Mouse (Mus musculus) thymus, postnatal 25 days (tissue): ENCODE data around the gene Slc35b1.
"Not testable (repeated sequence)": the region's sequence is repeated elsewhere in the genome, so short reads cannot be mapped to it uniquely, and the experiment has no call there.

Source experiments
- DNase-seq: peaks from one replicate; pipeline ENCODE4 v3.0.0; 2022

Gene Slc35b1

DNA sequence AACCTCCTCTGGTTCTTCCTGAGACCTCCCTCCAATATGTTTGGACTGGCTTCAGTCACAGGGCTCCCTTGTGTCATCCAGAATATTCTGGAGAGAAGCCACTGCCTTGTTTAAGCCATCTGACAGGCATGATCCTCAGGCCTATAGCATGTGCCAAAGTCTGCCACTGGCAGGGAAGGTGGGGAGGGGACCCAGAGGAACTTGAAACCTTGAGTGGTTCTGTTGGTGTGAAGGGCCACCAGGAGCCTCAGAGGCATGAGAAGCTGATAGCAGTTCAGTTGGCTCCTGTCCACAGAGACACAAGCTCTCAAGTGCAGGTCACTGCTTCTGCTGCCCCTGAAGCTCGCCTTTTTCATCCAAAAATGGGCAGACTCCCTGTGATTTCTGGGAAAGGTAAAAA lies 12.1 kb downstream of the Slc35b1 start:
- DNase-seq, result no peak

DNA sequence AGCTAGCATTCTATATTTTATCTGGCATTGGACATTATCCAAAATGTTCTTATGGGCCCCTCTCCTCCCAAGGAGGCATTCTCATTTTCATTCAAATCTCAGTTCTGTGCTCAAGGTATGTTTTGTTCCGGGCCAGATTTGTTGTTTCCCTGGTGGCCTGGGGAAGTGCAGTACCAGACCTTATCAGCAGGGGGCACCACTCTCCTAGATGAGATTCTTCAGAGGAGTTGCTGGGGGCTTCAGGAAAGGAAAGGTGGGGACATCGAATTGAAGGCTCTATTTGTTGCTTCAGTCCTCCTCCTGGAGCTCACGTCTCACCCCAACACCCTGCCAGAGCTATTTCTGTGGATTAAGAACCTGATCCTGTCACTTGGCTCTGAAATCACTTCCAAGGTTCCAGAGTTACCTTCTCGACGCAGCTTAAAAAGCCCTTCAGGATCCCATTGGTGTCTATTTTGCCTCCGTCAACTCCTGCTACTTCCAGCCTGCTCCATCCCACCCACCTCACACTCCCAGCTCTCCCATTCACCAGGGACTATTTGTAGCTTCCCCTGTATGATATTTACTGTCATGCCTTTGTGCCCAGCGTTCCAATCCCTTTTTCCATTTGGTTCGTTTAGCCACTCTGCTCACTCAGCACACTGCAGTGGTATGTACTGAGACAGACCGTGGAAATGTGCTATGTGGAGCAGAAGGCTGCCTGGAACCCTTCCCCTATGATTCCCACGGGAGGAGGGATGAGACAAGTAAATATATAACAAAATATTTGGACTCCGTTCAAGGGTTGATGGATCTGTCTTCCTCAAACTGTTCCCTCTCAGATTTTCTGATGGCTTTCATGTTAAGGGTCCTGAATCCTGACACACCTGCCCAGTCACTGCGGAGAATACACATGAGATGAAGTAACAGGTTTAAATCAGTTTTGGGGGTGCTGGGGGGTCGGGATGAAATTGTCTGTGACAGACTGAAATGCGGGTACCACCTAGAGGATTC lies 13.6 kb downstream of the Slc35b1 start:
- DNase-seq, result peak; percentile 80

DNA sequence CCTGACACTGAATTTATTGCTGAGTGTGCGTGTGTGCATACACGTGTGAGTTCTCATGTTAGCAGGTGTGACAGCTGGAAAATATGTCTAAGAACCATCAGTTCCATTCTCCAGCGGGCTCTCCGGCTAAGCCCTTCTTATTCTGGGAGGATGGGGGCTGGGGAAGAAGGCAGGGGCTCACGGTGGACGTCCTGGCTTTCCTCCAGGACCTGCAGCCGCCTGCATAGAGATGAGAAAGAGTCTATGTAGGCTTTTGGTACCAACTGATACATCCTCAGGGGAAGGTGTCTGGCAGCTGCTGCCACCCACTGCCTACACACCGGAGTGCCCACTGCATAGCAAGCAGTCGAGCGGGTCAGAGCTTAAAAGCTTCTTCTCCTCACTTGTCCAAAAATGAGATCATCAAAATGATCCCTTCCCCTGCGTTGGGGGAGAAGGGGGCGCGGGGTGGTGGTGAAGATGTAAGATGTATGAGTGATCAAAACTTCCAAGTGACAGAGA lies 15.1 kb downstream of the Slc35b1 start:
- DNase-seq, result no peak

DNA sequence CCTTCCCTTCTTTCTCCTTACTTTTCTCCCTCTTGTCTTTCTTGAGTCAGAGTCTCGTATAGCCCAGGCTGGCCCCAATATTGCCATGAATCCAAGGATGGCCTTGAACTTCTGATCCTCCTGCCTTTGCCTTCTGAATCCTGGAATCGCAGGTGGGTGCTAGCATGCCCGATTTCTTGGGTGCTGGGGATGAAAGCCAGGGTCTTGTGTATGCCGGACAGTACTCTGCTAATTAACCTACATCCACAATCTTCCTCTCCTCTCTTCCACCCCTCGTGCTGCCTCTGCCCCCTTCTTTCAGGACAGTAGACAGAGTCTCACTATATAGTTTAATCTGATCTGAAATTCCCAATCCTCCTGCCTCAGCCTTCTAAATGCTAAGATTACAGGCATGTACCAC lies 17.1 kb downstream of the Slc35b1 start:
- no peak for DNase-seq

DNA sequence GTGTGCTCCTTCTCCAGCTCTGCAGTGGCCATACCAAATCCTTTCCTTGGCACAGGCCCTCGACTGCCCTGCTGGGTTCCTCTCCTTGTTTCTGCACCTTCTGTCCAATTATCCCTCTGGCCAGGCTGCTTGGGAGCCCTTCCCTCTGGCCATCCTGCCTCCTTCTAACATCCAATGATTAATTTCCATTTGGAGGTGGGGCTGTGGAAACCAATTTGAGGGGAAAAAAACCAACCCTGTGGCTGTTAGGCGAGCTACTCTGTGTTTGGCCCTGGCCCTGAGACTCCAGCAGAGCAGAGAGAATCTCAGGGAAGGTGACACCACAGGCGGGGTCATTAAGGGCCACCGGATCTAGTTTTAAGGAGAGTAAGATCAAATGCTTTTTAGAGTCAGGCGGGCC lies 17.7 kb downstream of the Slc35b1 start:
- no peak for DNase-seq

DNA sequence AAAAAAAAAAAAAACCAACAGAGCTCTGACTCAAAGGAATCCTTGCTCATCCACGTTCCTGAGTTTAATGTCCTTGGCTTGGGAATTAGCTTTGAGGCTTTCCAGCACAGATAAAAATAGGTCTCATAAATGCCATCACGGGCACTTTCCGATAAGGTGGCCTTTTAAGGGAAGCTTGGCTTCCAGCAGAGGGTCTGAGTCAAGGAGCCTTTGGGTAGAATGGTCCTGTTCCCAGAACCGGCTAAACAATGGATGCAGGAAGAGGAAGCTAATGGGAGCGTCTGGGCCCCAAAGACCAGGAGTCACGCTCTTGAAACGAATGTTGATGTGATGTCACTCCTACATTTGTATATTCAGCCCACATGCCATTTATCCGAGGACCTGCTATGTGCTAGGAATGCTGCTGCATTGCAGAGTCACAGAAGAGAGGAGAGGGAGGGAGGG lies 18.2 kb downstream of the Slc35b1 start:
- DNase-seq, result no peak

DNA sequence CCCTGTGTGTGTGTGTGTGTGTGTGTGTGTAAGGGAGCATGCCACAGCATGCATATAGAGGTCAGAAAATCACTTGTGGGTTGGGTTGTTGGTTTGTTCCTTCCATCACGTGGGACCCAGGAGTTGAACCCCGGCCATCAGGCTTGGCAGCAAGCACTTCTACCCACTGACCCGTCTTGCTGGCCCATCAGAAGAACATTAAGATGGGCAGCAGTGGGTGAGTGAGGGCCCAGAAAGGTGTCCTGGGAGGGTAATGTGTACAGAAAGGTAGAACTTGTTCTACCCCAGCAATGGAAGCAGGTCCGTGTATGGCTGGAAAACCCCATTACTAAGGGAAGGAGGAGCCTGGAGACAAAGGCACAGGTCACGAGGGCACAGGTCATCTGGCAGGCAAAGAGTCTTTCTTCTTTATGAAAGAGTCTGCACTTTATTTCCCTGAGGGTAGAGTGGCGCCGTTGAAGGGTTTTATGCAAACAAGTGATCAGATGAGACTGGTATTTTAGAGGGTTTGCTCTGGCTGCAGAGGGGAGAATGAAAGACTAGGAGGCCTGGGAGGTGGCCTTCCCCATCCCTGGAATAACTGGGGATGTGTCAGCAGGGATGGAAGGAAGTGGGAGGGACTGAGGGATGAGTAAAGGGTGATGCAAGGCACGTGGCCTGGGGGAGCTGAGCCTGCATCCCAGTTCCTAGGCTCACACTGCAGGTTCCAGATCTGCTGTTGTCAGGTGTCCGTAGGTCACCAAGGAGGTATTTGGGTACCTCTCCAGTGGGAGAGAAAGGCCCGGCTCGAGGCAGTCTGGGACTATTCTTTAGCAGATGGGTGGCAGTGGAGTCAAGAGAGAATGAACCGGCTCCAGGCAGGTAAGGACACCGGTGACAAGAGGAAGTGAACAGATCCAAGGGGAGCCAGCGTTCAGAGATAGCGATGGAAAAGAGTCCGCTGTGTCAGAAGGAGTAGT lies 19.2 kb downstream of the Slc35b1 start:
- no peak for DNase-seq

DNA sequence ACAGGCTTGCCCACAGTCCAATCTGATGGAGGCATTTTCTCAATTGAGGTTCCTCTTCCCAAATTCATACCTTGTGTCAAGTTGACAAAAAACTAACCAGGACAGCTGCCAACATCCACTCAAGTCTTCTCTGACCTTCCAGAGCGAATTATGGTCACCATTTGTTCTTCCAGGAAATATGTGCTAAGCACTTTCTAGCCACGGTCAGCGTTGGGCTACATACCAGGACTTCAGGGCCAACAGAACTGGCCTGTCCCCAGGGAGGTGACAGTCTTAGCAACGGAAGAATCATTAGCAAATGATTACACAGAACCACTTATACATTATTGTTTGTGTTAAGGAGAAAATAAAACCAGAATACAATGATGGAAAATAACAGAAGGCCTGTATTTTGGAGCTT lies 21.3 kb downstream of the Slc35b1 start:
- no peak for DNase-seq

DNA sequence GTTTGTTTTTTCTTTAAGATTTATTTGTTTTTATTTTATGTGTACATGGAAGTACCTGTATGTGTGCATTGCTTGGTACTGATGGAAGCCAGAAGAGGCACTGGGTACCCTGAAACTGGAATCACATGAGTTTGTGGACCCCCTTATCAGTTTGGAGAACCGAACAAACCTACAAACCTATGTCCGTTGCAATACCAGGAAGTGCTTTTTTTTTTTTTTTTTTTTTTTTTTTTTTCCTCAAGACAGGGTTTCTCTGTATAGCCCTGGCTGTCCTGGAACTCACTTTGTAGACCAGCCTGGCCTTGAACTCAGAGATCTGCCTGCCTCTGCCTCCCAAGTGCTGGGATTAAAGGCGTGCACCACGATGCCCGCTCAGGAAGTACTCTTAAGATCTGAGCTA lies 21.9 kb downstream of the Slc35b1 start:
- DNase-seq, result not testable (repeated sequence)

DNA sequence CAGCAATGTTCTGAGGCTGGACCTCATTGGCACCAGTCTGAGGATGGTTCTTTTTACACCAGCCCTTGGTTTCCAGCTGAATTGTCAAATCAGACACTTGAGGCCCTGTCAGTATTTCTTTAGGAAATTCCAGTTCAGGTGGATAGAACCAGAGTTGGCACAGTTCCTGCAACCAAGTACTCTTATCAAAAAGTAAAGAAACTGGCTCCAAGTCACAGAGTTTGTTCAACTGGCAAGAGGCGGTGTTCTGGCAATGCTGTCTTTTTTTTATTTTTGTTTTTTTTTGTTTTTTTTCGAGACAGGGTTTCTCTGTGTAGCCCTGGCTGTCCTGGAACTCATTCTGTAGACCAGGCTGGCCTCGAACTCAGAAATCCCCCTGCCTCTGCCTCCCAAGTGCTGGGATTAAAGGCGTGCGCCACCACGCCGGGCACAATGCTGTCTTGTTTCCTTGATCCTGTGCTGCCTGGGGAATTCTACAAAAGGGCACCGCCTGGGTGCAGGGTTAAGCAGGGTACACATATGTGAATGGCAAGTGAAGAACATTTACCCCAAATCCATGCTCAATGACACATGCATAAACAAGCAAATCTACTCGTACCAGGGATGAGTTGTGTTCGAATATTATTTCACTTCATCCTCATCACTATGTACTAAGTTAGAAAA lies 25.1 kb downstream of the Slc35b1 start:
- no peak for DNase-seq

DNA sequence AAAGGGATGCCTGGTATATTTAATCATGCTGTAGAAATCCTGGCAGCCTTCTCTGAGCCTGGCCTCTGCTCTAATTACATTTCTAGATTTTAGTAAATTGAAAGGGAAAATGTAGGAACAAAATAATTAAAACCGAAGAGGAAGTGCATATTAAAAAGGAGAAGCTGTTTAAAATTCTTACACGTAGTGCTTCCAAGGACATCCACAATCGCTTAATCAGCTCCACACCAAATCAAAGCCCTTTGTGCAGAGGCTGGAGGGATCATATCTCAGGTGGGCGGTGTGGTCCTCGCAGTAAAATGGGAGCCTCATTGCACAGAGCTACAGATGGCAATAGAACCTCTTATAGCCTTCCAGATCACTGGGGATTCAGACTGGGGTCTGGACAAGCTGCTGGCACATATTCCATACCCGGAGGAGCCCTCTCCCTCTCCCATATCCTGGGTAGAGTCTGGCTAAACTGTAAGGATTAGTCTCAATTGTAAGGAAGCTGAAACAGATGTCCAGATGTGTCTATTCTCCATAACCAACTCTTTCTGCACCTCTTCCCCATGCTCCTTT lies 27.0 kb downstream of the Slc35b1 start:
- no peak for DNase-seq

DNA sequence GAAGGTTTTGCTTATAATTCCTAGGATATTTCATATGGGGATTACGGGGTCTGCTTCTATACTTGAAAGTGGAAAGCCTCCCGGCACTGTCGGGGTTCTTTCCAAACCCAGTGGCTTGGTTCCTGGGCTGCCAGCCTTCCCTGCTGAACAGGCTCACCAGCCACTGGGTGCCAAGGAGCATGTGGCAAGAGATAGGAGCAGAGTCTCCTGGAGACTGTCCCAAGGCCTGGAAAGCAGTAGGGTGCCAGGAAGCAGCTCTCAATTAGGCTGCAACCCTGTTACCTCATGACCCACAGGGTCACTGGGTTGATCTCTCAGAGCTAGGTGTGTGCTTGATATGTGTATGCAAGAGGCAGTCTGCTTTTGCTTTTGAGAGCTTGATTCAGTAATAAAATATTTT lies 28.1 kb downstream of the Slc35b1 start:
- no peak for DNase-seq

DNA sequence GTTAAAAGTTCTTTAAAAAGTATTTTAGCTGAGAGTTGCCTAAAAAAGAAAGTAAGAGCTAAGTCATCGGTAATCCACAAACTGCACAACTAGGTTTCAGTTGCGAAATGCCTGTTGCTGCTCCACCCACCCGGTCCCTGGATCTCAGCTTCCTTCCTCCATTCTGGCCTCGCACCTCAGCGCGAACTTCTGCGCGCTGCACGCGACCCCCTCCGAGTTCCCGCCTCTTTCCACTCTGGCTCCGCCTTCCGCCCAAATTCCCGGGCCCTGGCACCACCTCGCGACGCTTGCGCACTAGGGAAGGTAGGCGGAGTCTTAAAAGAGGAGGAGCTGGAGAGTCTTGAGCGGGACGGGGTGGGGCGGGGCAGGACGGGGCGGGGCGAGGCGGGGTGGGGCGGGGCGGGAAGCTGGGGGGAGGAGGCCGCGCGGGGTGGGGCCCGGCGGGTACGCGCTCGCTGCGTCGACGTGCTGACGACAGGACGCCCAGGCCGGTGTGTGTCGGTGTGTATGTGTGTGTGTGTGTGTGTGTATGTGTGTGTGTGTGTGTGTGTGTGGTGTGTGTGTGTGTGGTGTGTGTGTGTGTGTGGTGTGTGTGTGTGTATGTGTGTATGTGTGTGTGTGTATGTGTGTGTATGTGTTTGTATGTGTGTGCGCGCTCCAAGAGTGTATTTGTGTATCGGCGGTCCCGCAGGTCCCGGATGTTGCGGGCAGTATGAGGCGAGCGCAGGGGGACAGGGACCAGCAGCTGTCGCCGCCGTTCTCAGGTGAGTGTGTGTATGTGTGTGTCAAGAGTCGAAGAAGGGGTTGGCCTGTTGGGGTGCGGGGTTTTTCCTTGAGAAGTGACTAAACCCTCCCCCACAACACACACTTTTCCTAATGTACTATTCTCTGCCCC lies 29.4 kb downstream of the Slc35b1 start, which contains the start of gene Spop:
Gene Spop (plus strand): TSS at position 440 of the 895 bp plus-strand sequence.
- DNase-seq, result peak; percentile 93

DNA sequence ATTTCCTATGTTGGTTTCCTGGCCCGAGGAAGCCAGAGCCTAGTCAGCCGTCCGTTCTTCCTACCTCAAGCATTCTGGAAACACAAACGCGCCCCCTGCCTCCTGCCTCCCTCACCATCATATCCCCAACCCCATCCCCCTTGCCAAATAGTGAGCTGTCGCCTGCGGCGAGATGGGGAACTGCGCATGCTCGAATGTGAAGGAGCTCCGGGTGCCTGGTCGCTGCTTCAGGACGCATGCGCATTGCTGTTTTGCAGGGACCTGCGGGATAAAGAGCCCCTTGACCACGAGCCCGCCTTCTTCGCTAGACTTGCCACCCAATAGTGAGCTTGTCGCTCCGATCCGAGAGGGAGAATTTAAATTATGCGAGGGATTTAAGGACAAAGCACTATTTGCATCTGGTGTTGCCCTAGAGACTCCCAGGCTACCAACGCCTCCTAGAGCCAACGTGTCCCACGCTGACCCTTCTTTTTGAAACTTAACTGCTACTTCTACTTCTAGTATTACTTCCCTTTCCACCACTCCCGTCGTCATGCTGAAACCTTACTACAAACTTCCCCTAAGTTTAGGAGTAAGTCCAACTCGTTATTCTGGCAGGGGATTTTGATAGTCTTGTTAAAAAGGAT lies 30.2 kb downstream of the Slc35b1 start:
- DNase-seq, result peak; percentile 93

DNA sequence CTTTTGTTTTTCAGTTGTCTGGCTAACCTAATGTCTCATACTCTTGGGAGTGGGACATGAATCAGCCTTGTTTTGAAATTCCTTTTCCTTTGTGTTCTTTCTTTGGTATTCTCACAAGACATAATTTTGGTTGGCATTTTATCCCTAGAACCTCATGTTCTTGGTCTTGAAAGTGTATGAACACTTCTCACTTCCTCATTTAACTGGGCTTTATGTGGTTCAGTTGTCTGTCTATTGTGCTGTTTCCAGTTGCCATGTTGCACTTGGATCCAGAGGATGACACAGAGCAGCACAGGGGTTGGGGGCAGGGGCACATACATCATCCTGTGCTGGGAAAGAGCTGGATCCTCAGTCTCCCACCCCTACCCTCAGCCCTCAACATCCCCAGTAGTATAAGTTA lies 31.4 kb downstream of the Slc35b1 start:
- DNase-seq, result no peak

DNA sequence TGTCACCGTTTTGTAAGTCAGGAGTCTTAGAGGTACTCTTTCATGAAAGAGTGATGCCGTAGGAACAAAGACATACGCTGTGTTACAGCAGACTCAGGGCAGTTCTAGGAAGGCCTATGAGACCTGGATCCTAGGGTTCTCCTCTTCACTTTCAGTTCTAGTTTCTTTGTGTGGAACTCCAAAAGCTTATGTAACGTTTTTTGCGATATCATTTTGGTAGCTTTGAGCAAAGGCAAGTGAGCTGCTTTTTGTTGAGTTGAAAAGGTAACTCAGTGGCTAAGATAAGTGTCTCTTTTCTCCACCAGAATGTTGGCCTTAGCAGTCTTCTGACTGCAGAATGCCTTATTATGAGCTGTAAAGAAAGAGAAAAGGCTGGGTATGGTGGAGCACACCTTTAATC lies 32.8 kb downstream of the Slc35b1 start:
- no peak for DNase-seq

DNA sequence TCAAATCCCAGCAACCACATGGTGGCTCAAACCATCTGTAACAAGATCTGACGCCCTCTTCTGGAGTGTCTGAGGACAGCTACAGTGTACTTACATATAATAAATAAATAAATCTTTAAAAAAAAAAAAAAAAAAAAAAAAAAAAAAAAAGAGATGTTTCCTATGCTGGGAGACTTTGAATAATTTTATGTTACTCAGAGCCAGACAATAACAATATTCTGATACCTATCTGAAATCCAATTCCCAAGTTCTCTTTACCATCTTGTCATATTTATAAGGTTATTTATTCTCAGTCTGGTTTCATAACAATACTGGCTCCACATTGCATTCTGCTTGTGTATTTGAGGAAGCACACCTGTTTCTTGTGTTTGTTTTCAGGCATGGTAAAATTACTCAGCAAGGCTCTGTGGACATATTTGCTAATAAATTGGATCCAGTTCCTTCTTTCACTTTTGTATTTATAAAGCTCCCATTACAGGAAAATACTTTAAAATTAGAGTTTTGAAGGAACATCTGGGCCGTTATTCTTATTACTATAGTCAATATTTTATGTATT lies 36.5 kb downstream of the Slc35b1 start:
- DNase-seq, result no peak

DNA sequence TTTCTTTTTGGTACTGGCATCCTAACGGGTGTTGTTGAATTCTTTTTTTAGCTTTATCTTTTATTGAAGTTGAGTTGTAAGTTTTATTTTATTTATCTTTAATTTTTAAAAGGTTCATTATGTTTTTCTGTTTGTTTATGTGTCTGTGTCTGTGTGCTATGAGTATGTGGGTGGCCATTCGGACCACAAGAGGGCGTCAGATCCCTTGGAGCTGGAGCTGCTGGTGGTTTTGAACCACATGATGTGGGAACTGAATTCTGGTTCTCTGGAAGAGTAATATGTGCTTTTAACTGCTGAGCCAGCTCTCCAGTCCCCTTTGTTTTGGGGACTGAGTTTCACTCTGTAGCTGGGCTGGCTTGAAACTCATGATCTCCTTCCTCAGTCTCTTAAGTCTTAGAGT lies 39.0 kb downstream of the Slc35b1 start:
- DNase-seq, result no peak

DNA sequence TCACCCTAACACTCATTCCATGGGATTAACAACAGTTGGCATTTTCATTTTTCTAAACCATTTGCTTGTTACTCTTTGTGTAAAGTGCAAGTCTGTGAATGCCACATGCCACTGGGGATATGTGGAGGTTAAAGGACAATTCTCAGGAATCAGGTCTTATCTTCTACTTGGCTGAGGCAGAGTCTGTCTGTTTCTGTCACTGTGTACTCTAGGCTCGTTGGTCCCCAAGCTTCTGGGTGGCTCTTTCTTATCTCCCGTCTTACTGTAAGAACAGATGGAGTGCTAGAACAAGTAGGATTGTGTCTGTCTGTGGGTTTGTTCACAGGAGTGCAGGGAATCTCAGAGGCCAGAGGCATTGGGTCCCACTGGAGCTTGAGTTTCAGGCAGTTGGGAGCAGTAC lies 46.9 kb downstream of the Slc35b1 start:
- no peak for DNase-seq

DNA sequence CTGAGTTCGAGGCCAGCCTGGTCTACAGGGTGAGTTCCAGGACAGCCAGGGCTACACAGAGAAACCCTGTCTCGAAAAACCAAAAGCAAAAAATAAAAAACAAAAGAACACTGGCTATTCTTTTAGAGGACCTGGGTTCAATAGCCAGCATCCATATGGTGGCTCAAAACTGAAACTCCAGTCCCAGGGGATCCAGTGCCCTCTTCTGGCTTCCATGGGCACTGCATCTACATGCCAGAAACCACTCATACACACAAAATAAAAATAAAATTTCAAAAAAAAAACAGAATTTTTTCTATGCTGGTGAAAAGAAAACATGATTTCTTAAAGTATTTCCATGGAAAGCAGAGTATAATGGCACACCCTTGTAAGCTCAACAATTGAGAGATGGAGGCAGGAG lies 47.7 kb downstream of the Slc35b1 start:
- peak; percentile 60 for DNase-seq
